Mouse (Mus musculus): Measurements from ENCODE around the gene Olfr186. TPM values are rescaled to one million over a fixed set of nuclear protein-coding genes. Genes with fewer than 3 reads are reported as not detected.

Gene Olfr186
- polyA plus RNA-seq, 1 experiment from 2014 or later = not detected

- Histone ChIP-seq H3K27ac (no peak within 1 kb of the TSS), H3K36me3 (no peaks in the 10 kb centered on the region), H3K9ac (no peak within 1 kb of the TSS), H3K4me2 (replicated peaks) (no peak within 1 kb of the TSS), H3K4me3 (no peak within 1 kb of the TSS), H3K4me1 (no peaks in the 10 kb centered on the region), H3K9me3 (no peaks in the 10 kb centered on the region), H3K27me3 (no peaks in the 10 kb centered on the region)
- ATAC-seq (ENCODE audit: insufficient number of reproducible peaks, insufficient read depth, low FRiP score, low TSS enrichment) = no peak
- WGBS = 82% methylated on average over 2 of the region's 2 CpGs
Measured at GRCm38 (mm10) chr16:58995057-58995456, 35.0 kb downstream of the Olfr186 start, which contains the start of gene Olfr183. Olfr183 (plus strand) TSS chr16:58995357.

Other genes with a start within 250 kb of the Olfr186 start
- gene Olfr173, start 230.0 kb downstream of the Olfr186 start, polyA plus RNA-seq (2016; fragmentation: Nextera tagmentation; extraction: Ambion mirVana) = 0.09 TPM in 1 of 2 replicates, not detected in the other
- not detected in 2 replicates for gene Olfr175-ps1, start 203.5 kb downstream of the Olfr186 start, polyA plus RNA-seq (2016; fragmentation: Nextera tagmentation; extraction: Ambion mirVana)
- gene Olfr177, start 155.5 kb downstream of the Olfr186 start, polyA plus RNA-seq (2016; fragmentation: Nextera tagmentation; extraction: Ambion mirVana) = not detected in 2 replicates
- gene Olfr178, start 138.2 kb downstream of the Olfr186 start, polyA plus RNA-seq (2016; fragmentation: Nextera tagmentation; extraction: Ambion mirVana) = not detected in 2 replicates
- gene Olfr181, start 101.5 kb downstream of the Olfr186 start, polyA plus RNA-seq (2016; fragmentation: Nextera tagmentation; extraction: Ambion mirVana) = not detected in 2 replicates
- not detected in 2 replicates for gene Olfr180, start 100.9 kb downstream of the Olfr186 start, polyA plus RNA-seq (2016; fragmentation: Nextera tagmentation; extraction: Ambion mirVana)
- not detected in 2 replicates for gene Olfr183, start 34.9 kb downstream of the Olfr186 start, polyA plus RNA-seq (2016; fragmentation: Nextera tagmentation; extraction: Ambion mirVana)
- not detected in 2 replicates for gene Olfr187, start 9.5 kb upstream of the Olfr186 start, polyA plus RNA-seq (2016; fragmentation: Nextera tagmentation; extraction: Ambion mirVana)
- gene Olfr190, start 47.7 kb upstream of the Olfr186 start, polyA plus RNA-seq (2016; fragmentation: Nextera tagmentation; extraction: Ambion mirVana) = not detected in 2 replicates
- gene Olfr191, start 59.5 kb upstream of the Olfr186 start, polyA plus RNA-seq (2016; fragmentation: Nextera tagmentation; extraction: Ambion mirVana) = not detected in 2 replicates
- gene Olfr193, start 81.6 kb upstream of the Olfr186 start, polyA plus RNA-seq (2016; fragmentation: Nextera tagmentation; extraction: Ambion mirVana) = not detected in 2 replicates
- not detected in 2 replicates for gene Olfr194, start 90.8 kb upstream of the Olfr186 start, polyA plus RNA-seq (2016; fragmentation: Nextera tagmentation; extraction: Ambion mirVana)
- gene Olfr195, start 116.8 kb upstream of the Olfr186 start, polyA plus RNA-seq (2016; fragmentation: Nextera tagmentation; extraction: Ambion mirVana) = not detected in 2 replicates
- gene Olfr196, start 140.2 kb upstream of the Olfr186 start, polyA plus RNA-seq (2016; fragmentation: Nextera tagmentation; extraction: Ambion mirVana) = not detected in 2 replicates
- not detected in 2 replicates for gene Olfr198, start 173.2 kb upstream of the Olfr186 start, polyA plus RNA-seq (2016; fragmentation: Nextera tagmentation; extraction: Ambion mirVana)
- gene Olfr199, start 189.5 kb upstream of the Olfr186 start, polyA plus RNA-seq (2016; fragmentation: Nextera tagmentation; extraction: Ambion mirVana) = not detected in 2 replicates
- not detected in 2 replicates for gene Olfr201, start 242.3 kb upstream of the Olfr186 start, polyA plus RNA-seq (2016; fragmentation: Nextera tagmentation; extraction: Ambion mirVana)

Data from embryonic facial prominence, embryonic 12.5 days (tissue).